Mouse (Mus musculus): Measurements from ENCODE around the gene Usmg5.

- TF ChIP-seq MYOD1 (IDR thresholded peaks at IDR 0.05; ENCODE audit: control insufficient read depth, insufficient read length, low read depth) (no peak), USF1 (IDR thresholded peaks at IDR 0.05; ENCODE audit: low read depth) (no peak), CTCF (IDR thresholded peaks at IDR 0.05; ENCODE audit: control insufficient read depth, insufficient read depth, insufficient read length) (no peak), MAX (IDR thresholded peaks at IDR 0.05) (no peak), MYOG (IDR thresholded peaks at IDR 0.05; ENCODE audit: control insufficient read depth, extremely low read depth, insufficient read length) (no peak), CEBPB (IDR thresholded peaks at IDR 0.05; ENCODE audit: low read depth) (no peak), FOSL1 (IDR thresholded peaks at IDR 0.05; ENCODE audit: insufficient read depth, low read length, poor library complexity, severe bottlenecking) (no peak)
Observed at GRCm38 (mm10) chr19:47065860-47066259, 24.6 kb downstream of the Usmg5 start.
